Mouse (Mus musculus) stomach, postnatal 0 days (tissue): ENCODE measurements around the gene Abcc8.

Experiments used
- CTCF ChIP-seq: IDR thresholded peaks from 2 replicates; pipeline ENCODE4 v1.5.1; 2016; ENCODE audit warnings: antibody characterized with exemption, low read depth, mild to moderate bottlenecking, moderate library complexity
- EP300 ChIP-seq: optimal IDR thresholded peaks from 2 replicates; pipeline ENCODE3; 2016; ENCODE audit warnings: antibody characterized with exemption

DNA sequence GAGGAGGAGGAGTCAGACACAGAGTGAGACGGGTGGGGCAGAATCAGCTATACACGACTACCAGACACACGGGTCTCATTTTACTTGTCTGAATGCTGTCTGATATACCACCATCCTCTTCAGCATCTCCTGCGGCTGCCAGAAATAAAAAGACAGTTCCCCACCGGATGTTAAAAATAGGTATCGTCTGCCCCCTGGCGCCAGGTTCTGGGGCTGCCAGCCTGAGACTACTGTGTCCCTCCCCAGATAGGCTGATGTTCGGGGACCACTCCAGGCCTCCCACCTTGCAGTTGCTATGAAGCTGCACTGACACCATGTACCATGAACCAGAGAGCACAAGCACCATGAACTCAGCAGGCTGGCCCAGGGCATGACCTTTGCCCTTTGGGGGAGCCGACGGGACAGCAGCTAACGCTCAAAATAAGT, 24.2 kb upstream of the Abcc8 start:
- no peak for TF ChIP-seq EP300
- TF ChIP-seq CTCF: peak; percentile 68
